Mouse (Mus musculus): Measurements from ENCODE around the gene Palm2.

- TF ChIP-seq CTCF (IDR thresholded peaks at IDR 0.05; ENCODE audit: low read depth) (no peak), EP300 (IDR thresholded peaks at IDR 0.05; ENCODE audit: low read depth) (no peak)
These were observed 264.0 kb downstream of the Palm2 start for GRCm38 (mm10) chr4:57697918-57698611.

All from liver, embryonic 14.5 days (tissue).